Mouse (Mus musculus): ENCODE measurements around the gene Slc25a10.
"Not testable (repeated sequence)": the region's sequence is repeated elsewhere in the genome, so short reads cannot be mapped to it uniquely, and the experiment has no call there.

The Slc25a10 gene

GRCm38 (mm10) chr11:120509940-120510339, 18.3 kb downstream of the Slc25a10 start:
- H3K4me3 ChIP-seq (replicated peaks; ENCODE audit: low read length) = no peak overlapping the region
- H3K9me3 ChIP-seq (ENCODE audit: low read length) = no peaks in the 10 kb centered on the region
- TF ChIP-seq NANOG (IDR thresholded peaks at IDR 0.05; ENCODE audit: borderline replicate concordance, low read length) = no peak
- no peak for TF ChIP-seq CTCF (conservative IDR thresholded peaks at IDR 0.05; ENCODE audit: low read length)
- TF ChIP-seq POU5F1 (IDR thresholded peaks at IDR 0.05; ENCODE audit: borderline replicate concordance, low read length) = no peak
- peaks cover 21% of the 10 kb centered on the region for H3K27me3 ChIP-seq (ENCODE audit: insufficient read depth, low read length)
- H3K36me3 ChIP-seq (ENCODE audit: insufficient read depth, low read length) = no peaks in the 10 kb centered on the region
- peaks cover 27% of the 10 kb centered on the region for H3K4me1 ChIP-seq (replicated peaks; ENCODE audit: low read depth, low read length)

GRCm38 (mm10) chr11:120510375-120511030, 18.9 kb downstream of the Slc25a10 start:
- H3K4me1 ChIP-seq (replicated peaks; ENCODE audit: low read depth, low read length) = peaks cover 30% of the 10 kb centered on the region

GRCm38 (mm10) chr11:120512790-120513453, 21.3 kb downstream of the Slc25a10 start:
- no peak for TF ChIP-seq NANOG (IDR thresholded peaks at IDR 0.05; ENCODE audit: borderline replicate concordance, low read length)
- no peak for TF ChIP-seq CTCF (conservative IDR thresholded peaks at IDR 0.05; ENCODE audit: low read length)
- no peak for TF ChIP-seq POU5F1 (IDR thresholded peaks at IDR 0.05; ENCODE audit: borderline replicate concordance, low read length)
- no peaks in the 10 kb centered on the region for H3K9me3 ChIP-seq (ENCODE audit: low read length)
- H3K27me3 ChIP-seq (ENCODE audit: insufficient read depth, low read length) = peaks cover 26% of the 10 kb centered on the region
- no peak overlapping the region for H3K4me3 ChIP-seq (replicated peaks; ENCODE audit: low read length)
- no peaks in the 10 kb centered on the region for H3K36me3 ChIP-seq (ENCODE audit: insufficient read depth, low read length)
- H3K4me1 ChIP-seq (replicated peaks; ENCODE audit: low read depth, low read length) = peaks cover 40% of the 10 kb centered on the region

More at GRCm38 (mm10) chr11:120510375-120511030, 18.9 kb downstream of the Slc25a10 start:
- H3K36me3 ChIP-seq (ENCODE audit: insufficient read depth, low read length) = no peaks in the 10 kb centered on the region
- H3K27me3 ChIP-seq (ENCODE audit: insufficient read depth, low read length) = peaks cover 21% of the 10 kb centered on the region
- H3K9me3 ChIP-seq (ENCODE audit: low read length) = no peaks in the 10 kb centered on the region
- TF ChIP-seq NANOG (IDR thresholded peaks at IDR 0.05; ENCODE audit: borderline replicate concordance, low read length) (no peak), CTCF (conservative IDR thresholded peaks at IDR 0.05; ENCODE audit: low read length) (no peak), POU5F1 (IDR thresholded peaks at IDR 0.05; ENCODE audit: borderline replicate concordance, low read length) (no peak)
- no peak overlapping the region for H3K4me3 ChIP-seq (replicated peaks; ENCODE audit: low read length)

DNA sequence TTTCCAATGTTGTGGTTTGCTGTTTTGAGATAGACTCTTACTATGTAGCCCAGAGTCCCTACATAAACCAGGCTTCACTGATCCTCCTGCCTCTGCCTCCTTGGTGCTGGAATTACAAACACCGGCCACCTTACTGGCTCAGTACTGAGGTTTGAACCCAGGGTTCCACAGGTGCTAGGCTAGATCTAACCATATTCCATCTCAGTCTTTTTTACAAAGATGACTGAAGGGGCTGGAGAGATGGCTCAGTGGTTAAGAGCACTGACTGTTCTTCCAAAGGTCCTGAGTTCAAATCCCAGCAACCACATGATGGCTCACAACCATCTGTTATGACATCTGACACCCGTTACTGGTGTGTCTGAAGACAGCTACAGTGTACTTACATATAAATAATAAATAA, 22.6 kb downstream of the Slc25a10 start:
- H3K4me3 ChIP-seq (replicated peaks; ENCODE audit: low read length); H3K36me3 ChIP-seq (ENCODE audit: insufficient read depth, low read length); H3K9me3 ChIP-seq (ENCODE audit: low read length): not testable (repeated sequence)
- Histone ChIP-seq H3K27me3 (ENCODE audit: insufficient read depth, low read length) (peaks cover 20% of the 10 kb centered on the region), H3K4me1 (replicated peaks; ENCODE audit: low read depth, low read length) (peaks cover 48% of the 10 kb centered on the region)

DNA sequence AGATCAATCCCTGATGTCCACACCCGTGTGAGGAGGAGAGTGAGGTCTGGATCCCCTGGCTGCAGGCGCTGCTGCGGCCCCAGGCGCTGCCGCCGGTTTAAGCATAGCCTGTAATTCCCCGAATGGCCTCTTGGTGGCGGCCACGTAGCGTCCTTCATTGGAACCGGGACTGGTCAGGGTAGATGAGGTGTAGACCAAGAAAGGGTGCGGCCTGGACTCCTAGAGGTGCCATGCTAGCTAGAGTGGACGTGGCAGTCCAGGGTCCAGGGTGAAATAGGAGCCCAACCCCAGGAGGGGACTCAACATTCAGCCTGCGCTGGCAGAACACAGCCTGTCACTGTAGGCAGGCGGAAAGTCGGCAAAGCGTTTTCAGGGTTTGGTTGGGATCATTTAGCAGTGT, 24.0 kb downstream of the Slc25a10 start:
- Histone ChIP-seq H3K4me3 (replicated peaks; ENCODE audit: low read length) (peak overlapping the region; percentile 41), H3K4me1 (replicated peaks; ENCODE audit: low read depth, low read length) (peaks cover 37% of the 10 kb centered on the region), H3K9me3 (ENCODE audit: low read length) (no peaks in the 10 kb centered on the region), H3K27me3 (ENCODE audit: insufficient read depth, low read length) (peaks cover 11% of the 10 kb centered on the region; the same call in 1 of the 2 replicates), H3K36me3 (ENCODE audit: insufficient read depth, low read length) (no peaks in the 10 kb centered on the region)
- TF ChIP-seq NANOG (IDR thresholded peaks at IDR 0.05; ENCODE audit: borderline replicate concordance, low read length) = no peak
- peak; percentile 84 for TF ChIP-seq CTCF (conservative IDR thresholded peaks at IDR 0.05; ENCODE audit: low read length)

GRCm38 (mm10) chr11:120517147-120517546, 25.5 kb downstream of the Slc25a10 start:
- no peak overlapping the region for H3K4me3 ChIP-seq (replicated peaks; ENCODE audit: low read length)
- TF ChIP-seq NANOG (IDR thresholded peaks at IDR 0.05; ENCODE audit: borderline replicate concordance, low read length) (no peak), CTCF (conservative IDR thresholded peaks at IDR 0.05; ENCODE audit: low read length) (no peak), POU5F1 (IDR thresholded peaks at IDR 0.05; ENCODE audit: borderline replicate concordance, low read length) (no peak)
- H3K9me3 ChIP-seq (ENCODE audit: low read length) = no peaks in the 10 kb centered on the region
- 0 out of 2 replicates have a peak, but pooled peaks cover 5% of the 10 kb centered on the region for H3K27me3 ChIP-seq (ENCODE audit: insufficient read depth, low read length)
- H3K36me3 ChIP-seq (ENCODE audit: insufficient read depth, low read length) = no peaks in the 10 kb centered on the region
- peaks cover 31% of the 10 kb centered on the region for H3K4me1 ChIP-seq (replicated peaks; ENCODE audit: low read depth, low read length)

DNA sequence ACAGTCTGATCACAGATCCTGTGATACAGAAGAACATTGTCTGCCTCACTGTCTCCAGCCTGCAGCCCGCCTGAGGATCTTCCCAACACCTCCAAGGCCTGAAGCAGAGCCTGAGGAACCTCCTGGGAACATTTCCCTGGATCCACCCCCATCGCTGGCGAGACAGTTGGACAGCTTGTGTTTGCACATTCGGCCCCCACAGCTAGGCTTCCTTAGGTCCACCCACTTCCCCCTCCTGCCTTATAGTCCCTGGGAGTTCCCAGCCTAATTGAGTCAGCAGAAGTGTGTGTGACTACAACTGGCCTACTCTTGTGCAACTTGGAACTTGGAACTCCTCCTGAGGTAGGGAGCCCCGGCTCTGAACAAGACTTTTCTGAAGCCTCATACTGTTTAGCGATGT, 26.4 kb downstream of the Slc25a10 start:
- Histone ChIP-seq H3K4me3 (replicated peaks; ENCODE audit: low read length) (no peak overlapping the region), H3K4me1 (replicated peaks; ENCODE audit: low read depth, low read length) (peaks cover 27% of the 10 kb centered on the region), H3K9me3 (ENCODE audit: low read length) (no peaks in the 10 kb centered on the region), H3K36me3 (ENCODE audit: insufficient read depth, low read length) (no peaks in the 10 kb centered on the region), H3K27me3 (ENCODE audit: insufficient read depth, low read length) (0 out of 2 replicates have a peak, but pooled peaks cover 5% of the 10 kb centered on the region)
- no peak for TF ChIP-seq POU5F1 (IDR thresholded peaks at IDR 0.05; ENCODE audit: borderline replicate concordance, low read length)
- TF ChIP-seq CTCF (conservative IDR thresholded peaks at IDR 0.05; ENCODE audit: low read length) = no peak
- no peak for TF ChIP-seq NANOG (IDR thresholded peaks at IDR 0.05; ENCODE audit: borderline replicate concordance, low read length)

DNA sequence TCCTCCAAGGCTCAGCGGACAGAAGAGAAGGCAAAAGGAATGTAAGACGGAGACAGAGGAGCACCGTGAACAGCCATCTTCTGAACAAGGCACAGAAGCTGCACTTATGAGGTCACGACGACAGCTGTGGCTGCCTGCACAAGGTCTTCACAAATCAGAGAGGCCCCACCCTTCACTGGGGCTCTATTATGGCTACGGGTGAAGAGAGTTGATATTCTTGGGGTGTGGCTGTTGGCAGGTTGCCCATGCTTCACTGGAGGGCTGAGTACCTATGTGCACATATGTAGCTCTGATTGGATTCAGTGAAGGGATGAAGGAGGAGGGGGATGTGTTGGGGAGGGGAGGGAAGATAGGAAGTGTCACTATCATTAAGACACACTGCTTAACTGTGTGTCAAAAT, 26.9 kb downstream of the Slc25a10 start:
- Histone ChIP-seq H3K36me3 (ENCODE audit: insufficient read depth, low read length) (no peaks in the 10 kb centered on the region), H3K27me3 (ENCODE audit: insufficient read depth, low read length) (0 out of 2 replicates have a peak, but pooled peaks cover 5% of the 10 kb centered on the region), H3K9me3 (ENCODE audit: low read length) (no peaks in the 10 kb centered on the region), H3K4me1 (replicated peaks; ENCODE audit: low read depth, low read length) (peaks cover 24% of the 10 kb centered on the region), H3K4me3 (replicated peaks; ENCODE audit: low read length) (no peak overlapping the region)
- no peak for TF ChIP-seq CTCF (conservative IDR thresholded peaks at IDR 0.05; ENCODE audit: low read length)
- no peak for TF ChIP-seq POU5F1 (IDR thresholded peaks at IDR 0.05; ENCODE audit: borderline replicate concordance, low read length)
- no peak for TF ChIP-seq NANOG (IDR thresholded peaks at IDR 0.05; ENCODE audit: borderline replicate concordance, low read length)

Data from E14TG2a.4 (cell line).